In genomic region chr10:34297299-34297979, GRCm38 (mm10) we compare ENCODE assay signal across 8 mouse cellular contexts. TPM values are rescaled to one million over a fixed set of nuclear protein-coding genes. Genes with fewer than 3 reads are reported as not detected.
A peak's percentile ranks its signal among the peaks of the same experiment; 100 is the strongest.
DNase-seq lines count a peak whose midpoint lies in the region; ATAC-seq and TF ChIP-seq lines count a peak whose summit lies in the region.

Gene Tspyl4, plus strand, starts transcription at chr10:34297442.

- no peaks in the 10 kb centered on the region for H3K79me2 ChIP-seq in heart, adult 2 months (replicated peaks; ENCODE audit: control insufficient read depth, insufficient read depth, low read length)

- no peaks in the 10 kb centered on the region; the same call in 1 of the 2 replicates for H3K36me3 ChIP-seq in embryonic facial prominence, embryonic 14.5 days (ENCODE audit: control insufficient read depth, insufficient read depth, low read length)
- H3K36me3 ChIP-seq in heart, adult 2 months (ENCODE audit: control insufficient read depth, insufficient read depth, low read length), result peaks cover 3% of the 10 kb centered on the region
- H3K36me3 ChIP-seq in kidney, adult 2 months (ENCODE audit: control insufficient read depth, insufficient read depth, low read length), result no peaks in the 10 kb centered on the region
- H3K36me3 ChIP-seq in limb, embryonic 11.5 days (ENCODE audit: control insufficient read depth, insufficient read depth, low read length), result no peaks in the 10 kb centered on the region
- H3K36me3 ChIP-seq in midbrain, embryonic 13.5 days, result 0 out of 2 replicates have a peak, but pooled peaks cover 3% of the 10 kb centered on the region
- 0 out of 2 replicates have a peak, but pooled peaks cover 2% of the 10 kb centered on the region for H3K36me3 ChIP-seq in small intestine, adult 2 months (ENCODE audit: control insufficient read depth, insufficient read depth, low read length)

- ATAC-seq in embryonic facial prominence, embryonic 14.5 days (ENCODE audit: low read depth), result peak; percentile 98
- ATAC-seq in limb, embryonic 11.5 days (ENCODE audit: insufficient number of reproducible peaks, low FRiP score, low TSS enrichment, low read depth), result peak; percentile 98
- ATAC-seq in midbrain, embryonic 13.5 days, result peak; percentile 97

- H3K27me3 ChIP-seq in embryonic facial prominence, embryonic 14.5 days (replicated peaks; ENCODE audit: control insufficient read depth, insufficient read depth, low read length), result no peaks in the 10 kb centered on the region
- no peaks in the 10 kb centered on the region for H3K27me3 ChIP-seq in heart, adult 2 months (ENCODE audit: control insufficient read depth, insufficient read depth, low read length)
- no peaks in the 10 kb centered on the region for H3K27me3 ChIP-seq in kidney, adult 2 months (replicated peaks; ENCODE audit: control insufficient read depth, insufficient read depth, low read length)
- H3K27me3 ChIP-seq in limb, embryonic 11.5 days (ENCODE audit: control insufficient read depth, insufficient read depth, low read length), result no peaks in the 10 kb centered on the region
- no peaks in the 10 kb centered on the region for H3K27me3 ChIP-seq in midbrain, embryonic 13.5 days
- no peaks in the 10 kb centered on the region for H3K27me3 ChIP-seq in small intestine, adult 2 months (ENCODE audit: control insufficient read depth, insufficient read depth, low read length)

- H3K4me3 ChIP-seq in bone marrow, adult 2 months (replicated peaks; ENCODE audit: control insufficient read depth, low read depth, low read length), result peak within 1 kb of the TSS; percentile 70
- peak within 1 kb of the TSS; percentile 72 for H3K4me3 ChIP-seq in embryonic facial prominence, embryonic 14.5 days (ENCODE audit: low read depth, low read length)
- peak within 1 kb of the TSS; percentile 86 for H3K4me3 ChIP-seq in heart, adult 2 months
- H3K4me3 ChIP-seq in kidney, adult 2 months (ENCODE audit: insufficient read depth, low read depth, low read length), result peak within 1 kb of the TSS; percentile 86
- peak within 1 kb of the TSS; percentile 69 for H3K4me3 ChIP-seq in limb, embryonic 11.5 days (ENCODE audit: low read depth, low read length)
- peak within 1 kb of the TSS; percentile 84 for H3K4me3 ChIP-seq in midbrain, embryonic 13.5 days (replicated peaks)
- peak within 1 kb of the TSS; percentile 91 for H3K4me3 ChIP-seq in small intestine, adult 2 months (ENCODE audit: low read depth, low read length)

- intact Hi-C loops in heart, adult 2 months (cut with DNase I), result loop anchor here (1.0 kb wide), 1 partner anchor 15 kb away; the partner anchor contains the start of gene Tspyl1

- peak within 1 kb of the TSS; percentile 84 for H3K4me2 ChIP-seq in embryonic facial prominence, embryonic 14.5 days (ENCODE audit: low read depth, low read length)
- H3K4me2 ChIP-seq in limb, embryonic 11.5 days (ENCODE audit: low read depth, severe bottlenecking), result peak within 1 kb of the TSS; percentile 69
- H3K4me2 ChIP-seq in midbrain, embryonic 13.5 days (replicated peaks), result peak within 1 kb of the TSS; percentile 97

- peak within 1 kb of the TSS; percentile 77 for H3K9ac ChIP-seq in embryonic facial prominence, embryonic 14.5 days (ENCODE audit: low read depth, low read length)
- peak within 1 kb of the TSS; percentile 67 for H3K9ac ChIP-seq in heart, adult 2 months (ENCODE audit: low read depth, low read length)
- H3K9ac ChIP-seq in limb, embryonic 11.5 days (ENCODE audit: low read length), result peak within 1 kb of the TSS; percentile 70
- peak within 1 kb of the TSS; percentile 96 for H3K9ac ChIP-seq in midbrain, embryonic 13.5 days (replicated peaks)

- TF ChIP-seq EP300 in heart, adult 2 months (IDR thresholded peaks at IDR 0.05; ENCODE audit: insufficient read depth, low read depth, low read length), result peak; percentile 63; the same call in 1 of the 2 replicates

- WGBS in bone marrow, adult 2 months, result under 1% methylated on average over 38 of the region's 38 CpGs
- under 1% methylated on average over 32 of the region's 38 CpGs for WGBS in embryonic facial prominence, embryonic 14.5 days
- WGBS in heart, adult 2 months, result under 1% methylated on average over 38 of the region's 38 CpGs
- WGBS in kidney, adult 2 months, result under 1% methylated on average over 38 of the region's 38 CpGs
- under 1% methylated on average over 38 of the region's 38 CpGs for WGBS in limb, embryonic 11.5 days
- WGBS in midbrain, embryonic 13.5 days, result under 1% methylated on average over 38 of the region's 38 CpGs
- WGBS in small intestine, adult 2 months, result 1% methylated on average over 38 of the region's 38 CpGs

- peak within 1 kb of the TSS; percentile 16; the same call in 1 of the 2 replicates for H3K27ac ChIP-seq in bone marrow, adult 2 months (ENCODE audit: control insufficient read depth, insufficient read depth, low read depth, low read length, poor library complexity)
- H3K27ac ChIP-seq in embryonic facial prominence, embryonic 14.5 days (replicated peaks; ENCODE audit: low read depth, low read length), result peak within 1 kb of the TSS; percentile 91
- peak within 1 kb of the TSS; percentile 79 for H3K27ac ChIP-seq in heart, adult 2 months
- 0 out of 2 replicates have a peak within 1 kb of the TSS, but pooled peaks have one; percentile 19 for H3K27ac ChIP-seq in kidney, adult 2 months (ENCODE audit: insufficient read depth, low read depth, low read length)
- no peak within 1 kb of the TSS for H3K27ac ChIP-seq in limb, embryonic 11.5 days (replicated peaks; ENCODE audit: low read depth, low read length)
- H3K27ac ChIP-seq in midbrain, embryonic 13.5 days, result peak within 1 kb of the TSS; percentile 97
- peak within 1 kb of the TSS; percentile 74 for H3K27ac ChIP-seq in small intestine, adult 2 months (ENCODE audit: insufficient read depth, low read depth, low read length)

- peak; percentile 73 for DNase-seq in 3134 (ENCODE audit: extremely low read depth, insufficient read length, low spot score)
- peak; percentile 98 for DNase-seq in embryonic facial prominence, embryonic 14.5 days (ENCODE audit: low spot score)
- DNase-seq in heart, adult 2 months, result peak; percentile 89 to 92
- peak; percentile 96 for DNase-seq in kidney, adult 2 months
- peak; percentile 95 for DNase-seq in limb, embryonic 11.5 days (ENCODE audit: low spot score)

- H3K9me3 ChIP-seq in embryonic facial prominence, embryonic 14.5 days (ENCODE audit: control insufficient read depth, low read length), result no peaks in the 10 kb centered on the region
- no peaks in the 10 kb centered on the region for H3K9me3 ChIP-seq in limb, embryonic 11.5 days (ENCODE audit: control insufficient read depth, low read length)
- H3K9me3 ChIP-seq in midbrain, embryonic 13.5 days, result no peaks in the 10 kb centered on the region

- H3K4me1 ChIP-seq in bone marrow, adult 2 months (ENCODE audit: control insufficient read depth, insufficient read depth, low read length), result no peaks in the 10 kb centered on the region; the same call in 1 of the 2 replicates
- peaks cover 28% of the 10 kb centered on the region for H3K4me1 ChIP-seq in embryonic facial prominence, embryonic 14.5 days (ENCODE audit: control insufficient read depth, insufficient read depth, low read length)
- H3K4me1 ChIP-seq in heart, adult 2 months (ENCODE audit: control insufficient read depth, insufficient read depth, low read length), result peaks cover 2% of the 10 kb centered on the region; the same call in 1 of the 2 replicates
- H3K4me1 ChIP-seq in kidney, adult 2 months (ENCODE audit: control insufficient read depth, insufficient read depth, low read length), result peaks cover 8% of the 10 kb centered on the region; the same call in 1 of the 2 replicates
- peaks cover 11% of the 10 kb centered on the region; the same call in 1 of the 2 replicates for H3K4me1 ChIP-seq in limb, embryonic 11.5 days (ENCODE audit: control insufficient read depth, insufficient read depth, low read length)
- H3K4me1 ChIP-seq in midbrain, embryonic 13.5 days (replicated peaks), result peaks cover 46% of the 10 kb centered on the region
- peaks cover 14% of the 10 kb centered on the region for H3K4me1 ChIP-seq in small intestine, adult 2 months (ENCODE audit: control insufficient read depth, insufficient read depth, insufficient read length, low read length)

- no peak for TF ChIP-seq POLR2A in bone marrow, adult 2 months (IDR thresholded peaks at IDR 0.05; ENCODE audit: borderline replicate concordance, control insufficient read depth, low read depth, low read length)
- peak; percentile 91 for TF ChIP-seq POLR2A in heart, adult 2 months (IDR thresholded peaks at IDR 0.05; ENCODE audit: insufficient read depth, low read depth, low read length)
- TF ChIP-seq POLR2A in kidney, adult 2 months (IDR thresholded peaks at IDR 0.05; ENCODE audit: low read depth, low read length), result peak; percentile 59
- TF ChIP-seq POLR2A in small intestine, adult 2 months (IDR thresholded peaks at IDR 0.05; ENCODE audit: low read depth, low read length), result peak; percentile 52

- TF ChIP-seq CTCF in bone marrow, adult 2 months (IDR thresholded peaks at IDR 0.05; ENCODE audit: control insufficient read depth, insufficient read depth, low read length), result no peak
- TF ChIP-seq CTCF in heart, adult 2 months (IDR thresholded peaks at IDR 0.05), result no peak
- TF ChIP-seq CTCF in kidney, adult 2 months (conservative IDR thresholded peaks at IDR 0.05; ENCODE audit: insufficient read depth, insufficient read length, low read depth, low read length), result no peak
- no peak for TF ChIP-seq CTCF in small intestine, adult 2 months (IDR thresholded peaks at IDR 0.05; ENCODE audit: extremely low read depth, insufficient read length, insufficient replicate concordance, low read depth, low read length)

RNA-seq across cellular contexts. Expression of gene Tspyl4, which starts in this region (rescaled TPM):
- 1.5 and 7.7 TPM in 2 replicates for polyA plus RNA-seq in bone marrow, adult 2 months (2011; ENCODE audit: insufficient read depth, insufficient read length, low replicate concordance, missing spikeins)
- polyA plus RNA-seq in embryonic facial prominence, embryonic 14.5 days (2014; fragmentation: Nextera tagmentation; extraction: Ambion mirVana), result 11.8 and 12.0 TPM in 2 replicates
- 10 to 100 TPM; 12.4 to 18.0 TPM for total RNA-seq in heart, adult 2 months (2021)
- 8.4 and 17.0 TPM in 2 replicates for polyA plus RNA-seq in heart, adult 2 months (2012; rRNA removed)
- polyA plus RNA-seq in kidney, adult 2 months (2012; rRNA removed), result 7.6 and 8.2 TPM in 2 replicates
- polyA plus RNA-seq in limb, embryonic 11.5 days (2014; fragmentation: Nextera tagmentation; extraction: Ambion mirVana), result 6.6 and 9.2 TPM in 2 replicates
- 207 and 216 TPM in 2 replicates for polyA plus RNA-seq in midbrain, embryonic 13.5 days (2015; fragmentation: Nextera tagmentation; extraction: Ambion mirVana)
- 1.3 and 1.5 TPM in 2 replicates for polyA plus RNA-seq in small intestine, adult 2 months (2012; rRNA removed)

Comparison
In these comparisons a context has a peak if more than half of its experiments do, and no peak if none do; other contexts are left out.
1. RNA of gene Tspyl4 (polyA plus RNA-seq): 207 to 216 TPM in midbrain, embryonic 13.5 days; 11.8 to 12.0 TPM in embryonic facial prominence, embryonic 14.5 days, 8.4 to 17.0 TPM in heart, adult 2 months, 7.6 to 8.2 TPM in kidney, adult 2 months, 1.5 to 7.7 TPM in bone marrow, adult 2 months, 6.6 to 9.2 TPM in limb, embryonic 11.5 days and 1.3 to 1.5 TPM in small intestine, adult 2 months; every median in the first group is over 10 times any median in the second.
2. Peak in every context shown above with its lines, with median percentiles within 50 percentile points of each other: DNase-seq, H3K4me3 ChIP-seq, ATAC-seq, H3K4me2 ChIP-seq and H3K9ac ChIP-seq.